Mouse (Mus musculus) neural tube, embryonic 11.5 days (tissue): Measurements from ENCODE around the gene Spata32. TPM values are rescaled to one million over a fixed set of nuclear protein-coding genes. Genes with fewer than 3 reads are reported as not detected.
A peak's percentile ranks its signal among the peaks of the same experiment; 100 is the strongest.

Source experiments
- ATAC-seq: fragments of 200-750 bp; cut with Nextera tagmentation; 2 replicates; pipeline ENCODE4 v1.8.0; 2017; ENCODE audit warnings: moderate number of reproducible peaks, mild to moderate bottlenecking, moderate TSS enrichment, moderate library complexity; ENCODE audit not compliant: insufficient read depth, low FRiP score, low TSS enrichment
- DNase-seq: peaks from one replicate; pipeline ENCODE4 v3.0.0-alpha.2; 2015; ENCODE audit warnings: low spot score
- H3K27ac ChIP-seq: fragments of 300-500 bp; sonication (generic); 2 replicates; pipeline ENCODE4 v1.5.1; 2014; ENCODE audit warnings: low read depth, mild to moderate bottlenecking, low read length
- H3K27me3 ChIP-seq: fragments of 300-500 bp; sonication (generic); 2 replicates; pipeline ENCODE4 v1.6.1; 2014; ENCODE audit warnings: mild to moderate bottlenecking, low read length, mixed read lengths; ENCODE audit not compliant: control insufficient read depth, insufficient read depth
- H3K36me3 ChIP-seq: fragments of 300-500 bp; sonication (generic); 2 replicates; pipeline ENCODE4 v1.6.1; 2014; ENCODE audit warnings: mild to moderate bottlenecking, low read length, moderate library complexity, mixed read lengths; ENCODE audit not compliant: control insufficient read depth, insufficient read depth
- H3K4me1 ChIP-seq: fragments of 300-500 bp; sonication (generic); 2 replicates; pipeline ENCODE4 v1.6.1; 2014; ENCODE audit warnings: low read length, mixed read lengths; ENCODE audit not compliant: control insufficient read depth, insufficient read depth
- H3K4me2 ChIP-seq: fragments of 300-500 bp; sonication (generic); 2 replicates; pipeline ENCODE4 v1.6.1; 2014; ENCODE audit warnings: low read depth, mild to moderate bottlenecking, moderate library complexity
- H3K4me3 ChIP-seq: fragments of 300-500 bp; sonication (generic); 2 replicates; pipeline ENCODE4 v1.5.1; 2014; ENCODE audit warnings: low read depth, low read length
- H3K9ac ChIP-seq: fragments of 300-500 bp; sonication (generic); 2 replicates; pipeline ENCODE4 v1.6.1; 2014; ENCODE audit warnings: mild to moderate bottlenecking, low read length
- H3K9me3 ChIP-seq: fragments of 300-500 bp; sonication (generic); 2 replicates; pipeline ENCODE4 v1.6.1; 2016; ENCODE audit warnings: low read length; ENCODE audit not compliant: control insufficient read depth
- WGBS: fragments of 180-500 bp; shearing (Covaris S2); extraction: QIAGEN DNeasy Blood & Tissue Kit; methylation state at CpG from one replicate; pipeline ENCODE4 v1.1.7; 2014; 5-methylcytosine and 5-hydroxymethylcytosine counted together
- polyA plus RNA-seq: library from polyadenylated mRNA; unstranded; fragments of >200 nt; fragmentation: Nextera tagmentation; extraction: Ambion mirVana; gene quantifications from 2 replicates; pipeline ENCODE4 v1.2.1, GENCODE M21; 2014

The Spata32 gene
- polyA plus RNA-seq, 1 experiment from 2014 or later, result not detected

DNA sequence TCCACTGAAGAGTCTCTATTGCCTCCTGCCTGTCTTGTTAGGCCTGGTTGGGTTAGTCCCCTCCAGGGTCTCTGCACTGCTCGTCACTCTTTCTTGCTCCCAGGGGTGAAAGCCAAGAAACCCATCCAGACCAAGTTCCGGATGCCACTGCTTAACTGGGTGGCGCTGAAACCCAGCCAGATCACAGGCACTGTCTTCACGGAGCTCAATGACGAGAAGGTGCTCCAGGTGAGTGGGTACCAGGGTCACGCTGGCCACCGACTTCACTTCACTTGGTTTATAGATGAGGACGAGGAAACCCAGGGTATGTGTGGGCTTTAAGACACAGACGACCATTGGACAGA lies 24.4 kb downstream of the Spata32 start:
- Histone ChIP-seq H3K9ac (no peak overlapping the region), H3K4me3 (no peak overlapping the region), H3K9me3 (no peaks in the 10 kb centered on the region), H3K27me3 (peaks cover 80% of the 10 kb centered on the region), H3K4me1 (no peaks in the 10 kb centered on the region), H3K27ac (no peak overlapping the region), H3K4me2 (no peak overlapping the region), H3K36me3 (no peaks in the 10 kb centered on the region)
- 31% methylated on average over 9 of the region's 9 CpGs for WGBS
- DNase-seq, result no peak
- ATAC-seq, result no peak

DNA sequence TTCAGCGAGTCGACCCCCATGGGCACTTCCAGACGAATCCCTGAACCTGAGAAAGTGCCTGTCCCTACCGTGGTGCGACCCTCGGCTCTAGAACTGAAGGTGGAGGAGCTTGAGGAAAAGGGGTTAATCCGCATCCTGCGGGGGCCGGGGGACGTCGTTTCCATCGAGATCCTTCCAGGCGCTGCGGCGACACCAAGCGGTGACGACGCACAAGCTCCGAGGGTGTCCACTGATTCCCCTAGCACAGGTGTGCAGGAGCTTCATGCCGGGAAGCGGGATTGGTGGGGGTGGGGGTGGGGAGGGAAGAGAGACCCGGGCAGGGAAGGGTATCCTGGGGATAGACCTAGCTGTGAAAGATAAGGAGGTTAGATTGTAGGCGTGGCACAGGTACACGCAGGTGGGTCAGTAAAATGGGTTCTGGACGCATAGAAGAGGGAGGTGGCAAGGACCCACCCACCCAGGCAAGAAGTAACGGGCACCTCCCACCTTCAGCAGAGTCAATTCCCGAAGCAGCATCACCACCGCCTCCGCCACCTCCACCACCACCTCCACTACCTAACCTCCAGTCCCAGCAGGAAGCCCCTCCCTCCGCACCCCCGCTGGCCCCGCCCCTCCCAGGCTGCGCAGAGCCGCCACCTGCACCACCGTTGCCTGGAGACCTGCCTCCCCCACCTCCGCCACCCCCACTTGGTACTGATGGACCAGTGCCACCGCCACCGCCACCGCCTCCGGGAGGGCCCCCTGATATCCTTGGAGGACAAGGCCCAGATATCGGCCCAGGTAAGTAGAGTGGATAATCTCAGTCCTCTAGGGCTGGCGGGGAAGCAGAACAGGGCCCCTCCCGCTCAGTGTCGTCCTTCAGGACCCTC lies 25.0 kb downstream of the Spata32 start:
- H3K27me3 ChIP-seq, result peaks cover 74% of the 10 kb centered on the region
- no peaks in the 10 kb centered on the region for H3K4me1 ChIP-seq
- no peak for ATAC-seq
- H3K9ac ChIP-seq, result no peak overlapping the region
- H3K9me3 ChIP-seq, result no peaks in the 10 kb centered on the region
- 0 out of 2 replicates have a peak overlapping the region, but pooled peaks have one; percentile 3 for H3K4me3 ChIP-seq
- DNase-seq, result peak; percentile 61
- no peaks in the 10 kb centered on the region for H3K36me3 ChIP-seq
- WGBS, result 3% methylated on average over 38 of the region's 44 CpGs
- H3K4me2 ChIP-seq, result peak overlapping the region; percentile 23
- H3K27ac ChIP-seq, result no peak overlapping the region

DNA sequence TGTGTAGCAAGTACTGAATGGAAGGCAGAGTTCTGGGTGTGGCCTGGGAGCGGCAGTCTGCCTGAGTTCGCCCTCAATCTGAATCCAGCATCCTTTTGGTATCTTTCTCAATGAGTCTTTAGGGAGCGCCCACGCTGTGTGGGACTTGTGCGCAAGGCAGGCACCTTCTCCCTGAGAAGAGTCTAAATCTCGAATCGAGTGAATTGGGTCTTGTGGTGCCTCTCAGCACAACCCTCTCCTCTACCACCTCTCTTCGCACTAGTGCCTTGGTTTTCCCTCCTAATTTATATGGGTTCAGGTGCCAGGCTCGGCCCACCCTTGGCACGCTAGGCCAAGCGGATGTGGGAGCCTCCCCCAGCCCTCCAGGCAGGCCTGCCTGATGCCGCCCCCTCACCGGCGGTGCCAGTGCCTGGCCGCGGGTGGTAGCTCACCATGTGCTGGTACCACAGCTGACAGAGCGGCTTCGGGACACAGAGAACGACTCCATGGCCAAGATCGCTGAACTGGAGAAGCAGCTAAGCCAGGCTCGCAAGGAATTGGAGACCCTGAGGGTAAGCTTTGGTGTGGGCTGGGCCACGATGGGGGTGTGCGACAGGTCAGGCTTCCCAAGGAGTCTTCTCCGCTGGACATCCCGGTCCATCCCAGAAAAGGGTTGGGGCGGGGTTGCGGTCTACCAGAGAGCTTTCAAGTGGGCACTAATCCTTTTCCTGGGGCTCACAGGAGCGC lies 25.8 kb downstream of the Spata32 start:
- Histone ChIP-seq H3K9me3 (no peaks in the 10 kb centered on the region), H3K4me3 (0 out of 2 replicates have a peak overlapping the region, but pooled peaks have one; percentile 3), H3K27ac (no peak overlapping the region), H3K9ac (no peak overlapping the region), H3K4me1 (no peaks in the 10 kb centered on the region), H3K27me3 (peaks cover 67% of the 10 kb centered on the region), H3K4me2 (peak overlapping the region; percentile 23), H3K36me3 (no peaks in the 10 kb centered on the region)
- 15% methylated on average over 28 of the region's 28 CpGs for WGBS
- DNase-seq (no peak), ATAC-seq (no peak)

DNA sequence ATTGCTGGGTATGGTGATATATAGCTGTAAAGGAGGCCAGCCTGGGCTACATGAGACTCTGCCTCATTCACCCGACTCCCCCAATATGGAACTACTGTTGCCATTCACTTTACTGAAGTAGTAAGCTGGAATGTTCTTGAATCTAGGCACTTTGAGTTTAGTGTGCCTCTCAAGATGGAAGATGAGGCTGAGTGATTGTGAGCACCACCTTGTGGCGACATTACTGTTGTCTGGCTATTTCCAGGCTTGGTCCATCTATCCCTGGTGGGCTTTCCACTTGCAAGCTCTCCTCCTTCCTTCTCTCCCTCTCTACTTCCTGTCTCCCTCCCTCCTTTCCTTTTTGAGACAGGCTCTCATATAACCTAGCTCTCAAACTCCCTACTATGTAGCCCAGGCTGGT lies 33.3 kb downstream of the Spata32 start:
- no peak for ATAC-seq

DNA sequence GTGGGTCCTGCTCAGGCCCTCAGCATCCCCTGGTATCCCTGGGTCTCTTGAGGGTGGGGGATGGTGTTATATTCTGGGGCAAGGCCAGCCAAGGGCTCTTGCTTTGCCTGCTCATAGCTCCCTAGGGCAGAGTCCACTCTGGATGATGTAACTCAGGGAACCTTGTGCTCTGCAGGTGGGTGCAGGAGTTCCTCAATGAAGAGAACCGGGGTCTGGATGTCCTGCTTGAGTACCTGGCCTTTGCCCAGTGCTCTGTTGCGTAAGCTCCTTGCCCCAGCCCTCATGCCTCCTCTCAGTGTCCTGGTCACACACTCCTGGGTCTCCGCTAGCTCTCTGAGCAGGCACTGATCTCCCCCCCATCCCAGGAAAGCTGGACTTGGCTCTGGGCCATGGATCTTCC lies 36.3 kb downstream of the Spata32 start:
- no peak overlapping the region for H3K9ac ChIP-seq
- H3K4me2 ChIP-seq, result no peak overlapping the region
- no peak overlapping the region for H3K4me3 ChIP-seq
- H3K9me3 ChIP-seq, result no peaks in the 10 kb centered on the region
- ATAC-seq (no peak), DNase-seq (no peak)
- 80% methylated on average over 3 of the region's 3 CpGs for WGBS
- H3K4me1 ChIP-seq, result no peaks in the 10 kb centered on the region
- no peaks in the 10 kb centered on the region for H3K36me3 ChIP-seq
- no peak overlapping the region for H3K27ac ChIP-seq
- no peaks in the 10 kb centered on the region for H3K27me3 ChIP-seq

More for the DNA sequence above, 33.3 kb downstream of the Spata32 start:
- H3K4me3 ChIP-seq, result no peak overlapping the region
- no peak overlapping the region for H3K27ac ChIP-seq
- H3K36me3 ChIP-seq, result no peaks in the 10 kb centered on the region
- 39% methylated on average over 2 of the region's 2 CpGs for WGBS
- no peak overlapping the region for H3K9ac ChIP-seq
- H3K4me2 ChIP-seq, result no peak overlapping the region
- H3K4me1 ChIP-seq, result no peaks in the 10 kb centered on the region
- DNase-seq, result peak; percentile 45
- no peaks in the 10 kb centered on the region for H3K9me3 ChIP-seq
- H3K27me3 ChIP-seq, result 0 out of 2 replicates have a peak, but pooled peaks cover 2% of the 10 kb centered on the region

DNA sequence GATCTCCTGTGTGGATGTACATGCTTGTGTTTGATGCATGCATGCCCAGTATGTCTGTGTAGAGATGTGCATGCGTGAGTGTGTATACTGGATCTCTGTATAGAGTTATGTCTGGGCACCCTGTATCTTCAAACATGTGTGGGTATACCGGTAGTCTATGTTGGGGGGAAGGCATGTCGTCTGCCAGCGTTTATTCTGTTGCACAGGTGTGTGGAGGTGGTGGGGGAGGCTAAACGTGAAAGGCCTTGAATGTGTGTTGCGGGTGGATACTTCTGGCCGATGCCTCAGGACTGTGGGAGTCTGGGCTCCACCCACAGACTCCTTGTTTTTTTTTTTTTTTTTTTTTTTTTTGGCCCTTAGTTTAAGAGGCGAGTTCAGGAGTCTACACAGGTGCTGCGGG lies 36.9 kb downstream of the Spata32 start:
- Histone ChIP-seq H3K4me1 (no peaks in the 10 kb centered on the region), H3K27ac (no peak overlapping the region), H3K9ac (no peak overlapping the region), H3K27me3 (no peaks in the 10 kb centered on the region), H3K4me3 (no peak overlapping the region), H3K9me3 (no peaks in the 10 kb centered on the region), H3K4me2 (no peak overlapping the region), H3K36me3 (no peaks in the 10 kb centered on the region)
- ATAC-seq (no peak), DNase-seq (no peak)
- WGBS, result 81% methylated on average over 9 of the region's 9 CpGs

DNA sequence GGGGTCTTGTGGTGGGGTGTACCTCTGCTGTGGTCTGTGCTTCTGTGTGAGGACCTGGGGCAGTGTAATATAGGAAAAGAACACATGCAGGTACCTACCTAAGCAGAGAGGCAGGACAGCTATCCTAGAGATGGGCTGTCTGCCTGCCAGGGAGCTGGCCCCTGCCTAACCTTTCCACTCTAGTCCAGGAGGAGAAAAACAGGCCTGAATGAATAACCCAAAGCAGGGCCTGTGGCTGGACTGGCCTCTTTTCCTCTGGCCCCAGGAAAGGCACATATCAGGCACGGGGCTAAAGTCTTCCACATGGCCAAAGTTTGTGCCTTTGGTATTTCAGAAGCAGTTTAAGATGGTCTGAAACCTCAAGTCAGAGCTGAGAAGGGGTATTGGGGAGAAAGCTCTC lies 37.8 kb downstream of the Spata32 start:
- no peak for ATAC-seq
- Histone ChIP-seq H3K4me2 (no peak overlapping the region), H3K4me1 (no peaks in the 10 kb centered on the region), H3K27me3 (no peaks in the 10 kb centered on the region), H3K36me3 (no peaks in the 10 kb centered on the region), H3K27ac (no peak overlapping the region), H3K9me3 (no peaks in the 10 kb centered on the region), H3K4me3 (no peak overlapping the region), H3K9ac (no peak overlapping the region)
- WGBS, result 85% methylated on average over 1 of the region's 1 CpGs
- DNase-seq, result no peak

DNA sequence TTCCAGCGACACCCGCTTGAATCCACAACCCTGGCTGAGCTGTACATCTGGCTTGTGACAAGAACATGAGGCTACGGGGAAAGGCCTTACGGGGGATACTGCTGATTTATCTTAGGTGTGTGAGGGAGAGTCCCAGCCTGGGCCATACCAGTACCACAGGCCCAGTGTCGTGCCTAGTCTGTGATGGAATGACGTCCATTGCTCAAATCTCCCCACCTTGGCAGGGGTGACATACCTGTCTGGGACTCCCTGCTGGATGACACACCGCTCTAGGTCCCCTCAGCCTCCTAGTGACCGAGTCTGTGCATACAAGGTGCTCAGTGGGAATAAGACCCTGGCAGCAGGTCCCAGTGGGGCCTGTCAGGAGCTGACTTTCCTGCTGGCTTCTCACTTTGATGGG lies 39.5 kb downstream of the Spata32 start:
- Histone ChIP-seq H3K4me2 (no peak overlapping the region), H3K27ac (no peak overlapping the region), H3K4me1 (no peaks in the 10 kb centered on the region), H3K4me3 (no peak overlapping the region), H3K36me3 (no peaks in the 10 kb centered on the region), H3K9me3 (no peaks in the 10 kb centered on the region), H3K9ac (no peak overlapping the region), H3K27me3 (no peaks in the 10 kb centered on the region)
- WGBS, result 87% methylated on average over 8 of the region's 8 CpGs
- ATAC-seq (no peak), DNase-seq (no peak)
